Mouse (Mus musculus) embryonic fibroblast, embryonic 13.5 days (primary cell): ENCODE measurements around the gene BC035044.

Experiments used
- CTCF ChIP-seq: IDR thresholded peaks from 2 replicates; pipeline ENCODE4 v1.5.1; 2011; ENCODE audit warnings: mild to moderate bottlenecking, control low read depth, low read length, moderate library complexity, borderline replicate concordance; ENCODE audit not compliant: insufficient read depth
- POLR2A ChIP-seq: IDR thresholded peaks from 2 replicates; pipeline ENCODE4 v1.6.1; 2011; ENCODE audit warnings: low read depth, mild to moderate bottlenecking, control low read depth, low read length, moderate library complexity

DNA sequence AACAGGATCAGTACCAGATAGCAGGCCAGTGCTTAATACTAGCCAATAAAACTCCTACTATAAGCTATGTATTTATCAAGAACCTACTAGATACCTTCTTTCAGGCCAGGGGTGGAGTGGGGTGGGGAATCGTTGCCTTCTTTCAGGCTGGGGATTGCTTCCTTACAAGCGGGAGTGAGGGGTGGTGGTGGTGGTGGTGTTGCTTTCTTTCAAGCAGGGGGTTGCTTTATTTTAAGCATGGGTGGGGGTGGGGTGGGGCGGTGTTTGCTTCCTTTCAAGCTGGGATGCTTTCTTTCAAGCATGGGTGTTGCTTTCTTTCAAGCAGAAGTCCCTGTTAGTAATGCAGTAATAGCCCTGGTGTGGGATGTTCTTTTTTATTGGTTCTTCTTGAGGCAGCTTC, 22.1 kb downstream of the BC035044 start:
- TF ChIP-seq POLR2A (no peak), CTCF (no peak)
